Mouse (Mus musculus): Measurements from ENCODE around the gene Ccdc86.

The Ccdc86 gene

GRCm38 (mm10) chr19:10904927-10905727, 43.9 kb downstream of the Ccdc86 start:
- no peak for DNase-seq

GRCm38 (mm10) chr19:10904512-10904911, 44.6 kb downstream of the Ccdc86 start:
- DNase-seq = no peak

- no peak for DNase-seq
Observed at GRCm38 (mm10) chr19:10901046-10901445, 48.0 kb downstream of the Ccdc86 start.

DNA sequence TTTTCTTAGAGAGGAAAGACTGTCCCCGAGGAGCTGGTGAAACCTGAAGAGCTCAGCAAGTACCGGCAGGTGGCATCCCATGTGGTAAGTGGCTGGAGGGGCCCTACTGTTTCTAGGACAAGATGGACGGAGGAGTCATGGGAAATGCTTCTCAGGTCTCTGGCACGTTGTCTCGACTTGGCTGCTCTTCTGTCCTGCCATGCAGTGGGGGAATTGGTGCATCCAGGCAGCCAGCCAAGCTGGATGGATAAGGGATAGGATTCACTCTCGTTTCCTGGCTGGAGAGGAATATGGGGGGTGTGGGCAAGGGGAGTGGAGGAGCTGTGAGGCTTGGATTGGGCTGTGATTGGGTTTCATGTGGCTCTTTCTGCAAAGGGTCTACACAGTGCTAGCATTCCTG, 48.8 kb downstream of the Ccdc86 start:
- DNase-seq = no peak

GRCm38 (mm10) chr19:10897491-10897890, 51.6 kb downstream of the Ccdc86 start:
- no peak for DNase-seq

DNA sequence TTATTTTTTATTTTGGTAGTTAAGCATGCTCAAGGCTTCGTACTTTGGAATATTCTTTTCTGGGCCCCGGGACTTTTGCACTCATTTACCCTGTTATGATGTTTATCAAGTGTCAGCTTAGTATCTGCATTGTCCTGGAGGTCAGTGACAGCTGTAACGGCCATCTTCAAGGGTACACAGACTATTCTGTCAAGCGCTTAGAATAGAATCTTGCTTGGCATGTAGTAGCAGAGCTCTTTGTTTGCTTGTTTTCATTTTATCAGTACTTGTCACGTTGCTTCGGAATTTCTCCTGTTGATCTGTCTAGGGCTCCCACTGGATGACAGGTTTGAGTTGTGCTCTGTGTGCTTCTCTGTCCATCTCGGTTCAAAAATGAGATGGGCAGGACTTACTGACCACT, 52.2 kb downstream of the Ccdc86 start:
- no peak for DNase-seq

GRCm38 (mm10) chr19:10895708-10896107, 53.4 kb downstream of the Ccdc86 start:
- DNase-seq = no peak

GRCm38 (mm10) chr19:10895016-10895528, 54.0 kb downstream of the Ccdc86 start, which contains the start of gene Prpf19:
Gene Prpf19 (plus strand): TSS chr19:10895231.
- DNase-seq = peak; percentile 99

GRCm38 (mm10) chr19:10892201-10892600, 56.9 kb downstream of the Ccdc86 start:
- no peak for DNase-seq

Measured in embryo, embryonic 11 days (tissue).